Mouse (Mus musculus) A20 (cell line): ENCODE measurements at regions not wholly inside any gene's neighbourhood (a gene's known extent, or its start where the extent isn't known, plus 50 kb on each side); places are given as distances from the start of the nearest gene placed in this dataset.
A peak's percentile ranks its signal among the peaks of the same experiment; 100 is the strongest.
"Not testable (repeated sequence)": the region's sequence is repeated elsewhere in the genome, so short reads cannot be mapped to it uniquely, and the experiment has no call there.

ENCODE experiments used
- DNase-seq: peaks from one replicate; pipeline ENCODE4 v3.0.0-alpha.2; 2011; ENCODE audit warnings: low read depth, low spot score

DNA sequence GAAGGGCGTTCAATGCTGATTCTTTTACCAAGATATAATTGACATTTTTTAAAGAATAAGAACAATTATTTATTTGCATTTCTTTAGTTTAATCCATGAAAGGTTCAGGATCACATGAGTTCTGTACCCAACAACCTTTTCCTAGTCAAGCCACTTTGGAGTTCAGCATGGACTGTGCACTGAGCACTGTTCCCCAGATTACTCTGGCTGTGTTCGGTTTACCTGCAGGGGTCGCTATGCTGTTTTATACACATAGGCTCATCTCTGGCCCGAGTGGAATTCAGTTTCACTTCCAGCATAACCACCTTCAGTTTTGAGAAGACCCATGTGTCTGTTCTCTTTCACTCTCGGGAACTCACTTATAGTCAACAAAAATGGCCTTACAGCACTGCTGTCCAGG, 93.5 kb upstream of the Smarcad1 start:
- not testable (repeated sequence) for DNase-seq

DNA sequence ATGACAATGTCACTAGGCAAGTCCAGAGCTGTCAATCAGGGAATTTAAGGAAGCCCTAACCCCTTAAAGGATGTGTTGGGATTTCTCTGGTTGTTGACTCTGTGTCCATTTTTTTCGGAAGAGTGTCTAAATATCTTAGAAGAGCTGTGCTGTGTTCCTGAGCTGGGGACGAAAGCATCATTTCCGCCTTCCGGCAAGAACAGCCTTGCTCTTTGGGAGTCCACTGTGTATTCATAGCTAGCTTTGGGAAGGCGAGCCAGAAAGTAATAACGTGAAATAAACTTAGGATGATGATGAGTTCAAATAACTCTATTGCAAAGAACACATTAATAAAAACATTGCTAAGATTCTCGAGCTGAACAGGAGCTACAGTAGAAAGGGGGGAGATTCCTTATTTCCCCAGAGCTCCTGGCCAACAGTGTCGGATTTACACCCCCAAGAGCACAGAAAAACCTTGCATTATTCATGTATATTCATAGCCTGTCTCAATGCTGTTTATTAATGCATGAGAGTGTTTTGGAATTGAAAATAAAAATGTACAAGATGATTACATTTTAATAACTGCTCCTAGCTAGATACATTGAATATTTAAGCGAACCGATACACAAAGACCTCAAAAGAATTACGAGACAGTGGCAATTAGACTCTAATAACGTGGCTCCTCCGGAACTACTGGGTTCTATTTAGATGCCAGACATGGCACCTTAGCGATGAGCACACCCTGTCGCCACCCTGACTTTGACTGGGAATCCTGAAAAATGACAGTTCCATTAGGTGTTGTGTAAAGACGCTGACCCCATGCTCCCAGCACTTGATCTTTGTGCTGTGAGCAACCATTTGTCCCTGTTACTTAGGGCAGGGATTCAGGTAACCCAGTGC, 80.5 kb upstream of the Smarcad1 start:
- DNase-seq = no peak

DNA sequence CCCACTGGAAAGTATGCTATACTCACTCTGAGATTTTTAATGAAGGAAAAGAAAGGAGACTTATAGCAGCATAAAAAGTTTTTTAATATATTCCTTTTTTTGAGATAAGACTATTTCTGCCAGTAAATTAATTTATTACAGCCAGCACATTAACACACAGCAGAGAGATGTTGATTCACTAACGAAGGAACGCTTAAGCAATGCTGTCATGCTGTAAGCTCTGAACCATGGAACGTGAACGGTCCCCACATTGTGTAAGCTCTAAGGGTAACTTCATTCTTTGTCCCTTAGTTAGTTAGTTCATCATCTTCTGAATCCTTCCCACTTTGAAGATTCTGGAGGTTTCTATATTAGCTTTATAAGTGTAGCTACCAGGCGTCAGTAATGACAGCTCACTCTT, 79.8 kb upstream of the Smarcad1 start:
- no peak for DNase-seq

DNA sequence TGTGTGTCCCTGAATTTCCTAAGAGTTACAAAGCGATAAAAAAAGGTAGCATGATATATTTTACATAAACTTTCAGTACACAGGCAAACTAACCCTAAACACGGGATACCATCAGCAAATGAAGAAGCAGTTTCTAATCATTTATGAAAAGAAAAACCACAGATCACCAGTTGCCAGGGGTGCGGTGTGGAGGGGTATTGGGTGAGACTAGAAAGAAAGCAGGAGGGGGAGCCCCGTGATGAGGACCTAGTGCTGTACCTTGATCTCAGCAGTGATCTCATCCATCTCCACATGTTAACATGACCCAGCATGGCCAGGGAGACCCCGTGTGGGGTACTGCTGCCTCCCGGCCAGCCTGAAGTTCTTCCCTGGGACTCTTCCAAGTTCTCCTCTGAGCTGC, 77.7 kb upstream of the Smarcad1 start:
- DNase-seq = no peak

DNA sequence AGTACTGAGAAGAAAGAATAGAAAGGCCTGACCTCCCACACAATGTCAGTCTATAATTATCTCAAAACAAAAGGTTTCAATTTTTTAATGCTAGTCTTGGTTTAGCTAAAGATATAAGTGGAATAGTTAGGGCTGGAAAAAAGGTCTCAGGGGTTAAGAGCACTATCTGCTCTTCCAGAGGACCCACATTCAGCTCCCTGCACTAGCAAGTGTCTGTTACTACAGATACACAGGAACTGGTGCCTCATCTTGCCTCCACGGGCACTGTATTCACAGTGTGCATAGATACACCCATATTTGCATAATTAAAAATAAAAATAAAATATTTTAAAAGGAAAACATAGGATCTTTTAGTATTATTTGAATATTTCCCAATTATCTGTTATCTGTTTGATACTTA, 77.2 kb upstream of the Smarcad1 start:
- no peak for DNase-seq

DNA sequence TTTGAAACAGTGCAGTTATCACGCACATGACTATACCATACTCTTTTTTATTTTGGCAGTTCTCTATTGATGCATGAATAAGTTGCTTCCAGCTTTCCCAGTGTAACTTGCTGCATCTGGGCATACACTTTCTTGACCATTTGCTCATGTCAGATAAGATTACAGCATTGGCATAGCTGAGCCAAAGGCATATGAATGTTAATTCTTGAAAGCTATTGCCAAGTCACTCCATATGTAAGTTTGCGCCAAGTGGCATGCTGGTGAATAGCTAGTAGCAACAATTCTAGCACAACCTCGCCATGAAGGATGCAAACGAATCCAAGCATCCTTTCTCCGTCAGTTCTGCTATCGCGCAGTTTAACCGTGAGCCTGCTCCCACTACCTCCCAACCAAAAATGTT, 72.2 kb upstream of the Smarcad1 start:
- no peak for DNase-seq

DNA sequence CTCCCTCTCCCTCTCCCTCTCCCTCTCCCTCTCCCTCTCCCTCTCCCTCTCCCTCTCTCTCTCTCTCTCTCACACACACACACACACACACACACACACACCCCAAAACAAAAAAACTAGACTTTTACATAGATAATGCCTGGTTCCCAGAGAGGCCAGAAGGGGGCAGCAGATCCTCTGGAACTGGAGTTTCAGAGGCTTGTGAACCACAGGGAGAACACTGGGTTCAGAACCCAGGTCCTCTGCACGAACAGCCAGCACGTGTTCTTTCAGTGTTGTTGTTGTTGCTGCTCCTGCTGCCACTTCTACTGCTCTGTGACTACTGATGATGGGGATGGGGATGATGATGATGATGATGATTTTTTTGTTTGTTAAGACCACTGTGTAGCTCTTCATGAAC, 68.4 kb upstream of the Smarcad1 start:
- peak; percentile 40 for DNase-seq

DNA sequence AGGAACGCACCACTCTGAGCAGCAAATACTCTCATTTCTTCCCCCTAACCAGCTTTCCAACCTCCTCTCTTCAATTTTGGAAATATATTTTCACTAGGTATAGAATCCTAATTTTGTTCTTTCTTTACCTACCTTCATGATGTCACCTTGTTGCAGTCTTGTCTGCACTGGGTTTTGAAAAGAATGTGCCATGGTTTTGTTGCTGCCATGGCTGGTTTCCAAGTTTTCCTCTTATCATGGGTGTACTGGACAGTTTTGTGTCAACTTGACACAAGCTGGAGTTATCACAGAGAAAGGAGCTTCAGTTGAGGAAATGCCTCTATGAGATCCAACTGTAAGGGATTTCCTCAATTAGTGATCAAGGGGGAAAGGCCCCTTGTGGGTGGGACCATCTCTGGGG, 67.9 kb upstream of the Smarcad1 start:
- not testable (repeated sequence) for DNase-seq

DNA sequence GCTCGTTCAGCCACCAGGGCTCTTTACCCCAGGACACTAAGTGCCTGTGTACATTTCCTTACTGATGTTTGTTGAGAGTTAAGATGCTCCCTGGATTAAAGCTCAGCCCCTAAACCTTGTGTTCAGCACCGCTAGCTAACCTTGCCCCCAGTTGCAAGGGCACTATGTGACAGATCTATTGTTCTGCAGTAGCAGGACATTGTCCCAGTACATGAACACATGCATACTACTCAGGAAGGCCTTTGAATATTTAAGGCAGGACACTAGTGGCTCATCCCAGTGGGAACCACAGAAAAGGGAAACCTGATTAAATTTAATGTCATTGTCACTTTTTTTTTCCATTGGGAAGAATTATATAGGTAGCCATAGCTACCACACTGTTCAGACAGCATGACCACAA, 60.3 kb upstream of the Smarcad1 start:
- no peak for DNase-seq
